Mouse (Mus musculus): ENCODE results near the gene Gm49673. TPM values are rescaled to one million over a fixed set of nuclear protein-coding genes. Genes with fewer than 3 reads are reported as not detected.
"Not testable (repeated sequence)": the region's sequence is repeated elsewhere in the genome, so short reads cannot be mapped to it uniquely, and the experiment has no call there.

Gm49673 gene
- total RNA-seq, 2 experiments from 2014 or later: 0.29 TPM; not detected in 1

DNA sequence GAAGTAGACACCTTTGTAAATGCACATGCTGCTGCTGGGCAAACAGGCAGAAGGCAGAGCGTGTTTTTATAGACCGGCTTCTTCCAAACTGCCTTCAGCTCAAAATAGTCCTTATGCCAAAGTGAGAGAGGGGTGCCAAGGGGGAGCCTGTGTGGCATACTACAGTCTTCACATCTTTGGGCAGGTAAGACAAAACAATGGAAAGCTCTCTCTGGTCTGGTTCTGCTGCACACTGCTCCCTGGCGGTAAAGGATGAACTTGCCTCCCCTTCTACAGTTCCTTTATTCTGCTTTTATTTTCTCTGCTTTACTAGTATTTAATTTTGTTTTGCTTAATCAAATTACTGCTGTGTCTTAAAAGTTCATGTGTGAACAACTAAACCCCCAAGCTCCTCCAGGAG lies 13.4 kb upstream of the Gm49673 start:
- peak; percentile 38 to 51 for DNase-seq (ENCODE audit: low spot score in 2 of 2)
- not testable (repeated sequence) for H3K27ac ChIP-seq, H3K4me3 ChIP-seq
- peak; percentile 69 for TF ChIP-seq CTCF (conservative IDR thresholded peaks at IDR 0.05)

DNA sequence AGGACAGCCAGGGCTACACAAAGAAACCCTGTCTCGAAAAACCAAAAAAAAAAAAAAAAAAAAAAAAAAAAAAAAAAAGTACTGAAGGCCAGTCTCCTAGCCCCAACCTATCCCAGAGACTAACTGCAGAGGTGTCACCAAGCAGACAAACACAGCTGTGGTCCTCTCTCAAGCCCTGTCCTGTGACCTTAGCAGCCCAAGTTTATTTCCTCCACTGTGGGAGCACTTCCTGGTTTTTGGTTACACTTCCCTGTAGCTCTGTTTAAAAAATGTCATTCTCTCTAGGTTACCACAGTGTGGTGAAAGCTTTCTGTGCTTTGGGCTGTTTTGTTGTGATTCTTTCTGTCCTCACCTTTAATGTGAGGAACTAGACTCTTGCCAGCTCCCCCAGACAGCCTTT lies 11.0 kb upstream of the Gm49673 start:
- not testable (repeated sequence) for H3K27ac ChIP-seq; DNase-seq (ENCODE audit: low spot score in 2 of 2); H3K4me3 ChIP-seq

DNA sequence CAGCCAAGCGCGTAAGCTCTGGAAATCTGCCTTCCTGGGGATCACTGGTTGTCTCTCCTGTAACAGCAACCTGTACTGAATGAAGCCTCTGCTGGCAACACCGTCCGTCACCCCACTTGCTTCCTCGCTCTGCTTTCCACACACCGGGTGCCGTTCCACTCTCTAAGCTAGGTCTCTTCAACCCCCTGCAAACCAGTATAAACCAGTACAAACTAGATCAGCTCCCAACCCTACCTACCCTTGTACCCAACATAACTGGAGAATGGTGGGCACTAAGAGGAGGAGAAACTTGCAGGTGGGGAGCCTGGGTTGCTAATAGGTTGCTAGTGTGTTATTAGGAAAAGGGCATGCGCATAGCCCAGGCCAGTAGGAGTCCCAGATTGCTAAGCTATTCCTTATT lies 8.4 kb upstream of the Gm49673 start:
- H3K4me3 ChIP-seq; DNase-seq (ENCODE audit: low spot score in 2 of 2); H3K27ac ChIP-seq: not testable (repeated sequence)

DNA sequence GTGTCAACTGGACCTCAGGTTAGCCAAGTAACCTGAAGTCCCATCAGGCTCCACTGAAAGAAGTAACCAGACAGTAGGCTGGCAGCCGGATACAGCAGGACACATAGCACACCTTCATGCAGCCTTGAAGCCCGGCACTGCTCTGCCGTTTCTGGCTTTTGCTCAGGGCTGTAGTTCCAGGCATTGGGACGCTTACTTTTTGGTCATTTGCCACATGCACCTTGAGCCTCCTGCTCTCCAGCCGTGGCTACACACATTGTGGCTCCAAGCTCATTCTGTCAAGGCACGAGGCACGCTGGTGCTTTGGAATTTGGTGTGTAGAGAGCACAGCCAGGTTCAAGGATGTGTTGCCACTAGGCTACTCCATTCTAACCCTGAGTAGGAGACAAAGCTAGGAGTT lies 7.4 kb upstream of the Gm49673 start:
- DNase-seq (ENCODE audit: low spot score in 2 of 2); H3K27ac ChIP-seq; H3K4me3 ChIP-seq: not testable (repeated sequence)

DNA sequence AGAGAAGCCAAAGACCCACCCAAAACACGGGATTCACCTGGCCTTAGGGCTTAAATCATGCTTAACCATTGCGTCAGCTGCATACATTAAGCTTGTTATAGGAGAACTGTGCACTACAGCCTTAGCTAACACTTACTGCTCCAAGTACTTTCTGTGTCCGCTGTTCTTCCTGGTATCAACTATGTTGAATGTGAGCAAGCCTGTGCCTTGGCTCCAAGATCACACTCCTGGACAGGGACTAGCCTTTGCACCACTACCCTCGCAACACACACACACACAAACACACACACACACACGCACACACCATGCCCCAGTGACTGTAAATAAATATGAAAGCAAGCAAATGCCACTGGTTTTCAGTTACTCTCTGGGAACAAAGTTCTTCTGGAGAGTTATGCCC lies 657 bp downstream of the Gm49673 start:
- not testable (repeated sequence) for H3K27ac ChIP-seq; DNase-seq (ENCODE audit: low spot score in 2 of 2)
- peak overlapping the region; percentile 64 for H3K4me3 ChIP-seq

DNA sequence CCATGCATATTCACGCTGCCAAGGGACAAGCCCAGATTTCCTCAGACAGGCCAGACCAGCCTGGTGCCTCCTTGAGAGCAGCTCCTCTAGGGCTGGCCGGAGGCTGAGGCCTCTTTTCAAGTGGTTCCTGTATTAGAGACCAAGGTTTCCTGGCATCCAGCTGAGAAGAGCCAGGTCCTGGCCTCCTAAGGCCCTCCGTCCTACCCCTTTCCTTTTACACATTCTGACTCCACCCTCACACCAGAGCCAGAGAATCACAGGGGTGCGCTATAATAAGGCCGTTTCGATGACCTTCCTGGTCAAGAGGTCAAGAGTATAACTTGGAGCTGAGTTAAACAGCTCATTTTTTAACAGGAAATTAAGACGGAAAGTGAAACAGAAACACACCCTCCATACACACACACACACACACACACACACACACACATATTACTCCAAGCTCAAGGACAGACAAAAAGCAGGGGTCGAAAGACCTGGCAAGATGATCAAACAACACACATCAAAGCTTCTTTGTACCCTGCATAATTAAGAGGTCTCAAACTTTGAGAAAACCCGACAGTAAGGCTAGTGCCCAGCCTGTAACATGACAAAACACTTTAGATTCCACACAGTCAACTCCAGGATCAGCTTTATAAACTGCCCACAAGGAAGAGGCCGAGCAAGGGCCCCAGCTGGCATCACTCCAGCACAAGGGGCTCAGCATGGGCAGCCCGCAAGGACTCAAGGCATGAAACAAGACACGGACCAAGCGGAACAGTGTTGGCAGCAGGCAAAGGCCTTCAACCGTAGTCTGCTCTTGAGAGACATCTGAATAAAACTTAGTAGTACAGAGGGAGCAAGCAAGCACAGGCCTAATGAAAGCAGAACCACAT lies 3.5 kb downstream of the Gm49673 start:
- not testable (repeated sequence) for H3K27ac ChIP-seq; H3K4me3 ChIP-seq; DNase-seq (ENCODE audit: low spot score in 2 of 2)

DNA sequence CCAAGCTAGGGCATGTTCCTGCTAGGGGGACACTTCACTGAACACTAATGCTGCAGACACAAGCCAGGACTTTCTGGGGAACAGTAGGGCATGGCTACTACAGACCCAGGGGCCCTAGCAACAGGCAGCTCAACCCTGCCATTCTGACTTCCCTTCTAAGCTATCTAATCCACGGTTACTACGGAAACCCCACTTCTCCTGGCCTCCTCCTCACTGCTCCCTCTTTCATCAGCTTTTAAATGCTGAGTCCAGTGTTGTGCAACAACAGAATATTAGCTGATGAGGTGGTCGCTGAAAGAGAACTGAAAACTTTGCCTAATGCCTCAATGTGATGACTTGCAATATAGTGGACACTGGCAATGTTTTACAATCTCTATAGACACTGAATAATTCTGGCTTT lies 7.4 kb downstream of the Gm49673 start:
- not testable (repeated sequence) for DNase-seq (ENCODE audit: low spot score in 2 of 2); H3K27ac ChIP-seq; H3K4me3 ChIP-seq

DNA sequence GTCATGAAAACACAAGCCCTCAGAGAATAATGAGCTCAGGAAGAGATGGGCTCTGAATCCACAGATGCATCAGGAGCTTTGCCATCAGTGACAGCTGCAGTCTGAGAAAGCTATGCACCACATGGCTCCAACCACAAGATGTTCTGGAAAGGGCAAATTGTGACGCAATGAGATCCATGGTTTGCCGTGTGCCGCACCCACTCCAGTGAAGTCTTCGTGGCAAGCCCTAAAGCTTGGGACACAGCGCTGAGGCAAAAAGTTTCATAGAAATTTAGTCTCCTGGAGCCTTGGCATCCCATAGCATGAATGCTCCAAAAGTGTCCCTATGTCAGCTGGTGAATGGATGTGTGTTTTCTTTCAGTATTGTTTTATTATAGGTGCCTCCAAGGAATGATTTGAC lies 9.5 kb downstream of the Gm49673 start:
- not testable (repeated sequence) for DNase-seq (ENCODE audit: low spot score in 2 of 2); H3K27ac ChIP-seq; H3K4me3 ChIP-seq

DNA sequence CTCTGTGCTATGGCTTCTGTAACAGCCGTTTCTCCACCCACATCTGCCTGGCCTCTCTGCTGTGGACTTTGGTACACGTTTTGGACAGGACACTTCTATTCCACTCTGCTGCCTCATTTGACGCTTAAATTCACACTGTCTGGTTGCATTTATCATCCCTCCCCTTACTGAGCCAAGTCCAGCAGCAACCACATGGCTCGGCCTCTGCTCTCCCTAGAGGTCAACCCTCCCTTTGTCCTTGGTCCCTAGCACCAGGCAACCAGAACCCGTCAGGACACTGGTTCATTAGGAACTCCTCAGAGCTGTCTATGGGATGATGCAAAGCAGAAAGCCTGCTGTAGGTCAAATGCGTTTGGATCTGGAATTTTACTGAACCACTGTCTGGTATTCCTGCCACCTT lies 16.7 kb downstream of the Gm49673 start:
- DNase-seq (ENCODE audit: low spot score in 2 of 2); H3K27ac ChIP-seq; H3K4me3 ChIP-seq: not testable (repeated sequence)

DNA sequence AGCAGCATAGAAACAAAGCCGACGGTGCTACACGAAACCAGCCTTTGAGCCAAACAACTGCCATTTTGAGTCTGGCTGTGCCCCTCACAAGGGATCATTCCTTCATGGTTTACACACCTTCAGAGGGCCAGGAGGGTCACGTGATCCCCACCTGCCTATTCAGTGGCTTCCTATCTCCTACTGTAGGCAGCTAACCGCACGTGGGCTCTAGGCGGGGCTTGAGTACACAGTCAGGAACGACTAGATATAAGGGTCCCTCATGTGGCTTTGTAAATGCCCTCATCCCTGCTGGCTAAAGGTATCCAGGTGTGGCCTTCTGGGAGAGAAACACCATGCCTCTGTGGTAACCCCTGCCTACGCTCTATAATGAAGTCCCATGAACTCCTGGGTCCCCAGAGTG lies 18.0 kb downstream of the Gm49673 start:
- not testable (repeated sequence) for DNase-seq (ENCODE audit: low spot score in 2 of 2); H3K27ac ChIP-seq; H3K4me3 ChIP-seq

DNA sequence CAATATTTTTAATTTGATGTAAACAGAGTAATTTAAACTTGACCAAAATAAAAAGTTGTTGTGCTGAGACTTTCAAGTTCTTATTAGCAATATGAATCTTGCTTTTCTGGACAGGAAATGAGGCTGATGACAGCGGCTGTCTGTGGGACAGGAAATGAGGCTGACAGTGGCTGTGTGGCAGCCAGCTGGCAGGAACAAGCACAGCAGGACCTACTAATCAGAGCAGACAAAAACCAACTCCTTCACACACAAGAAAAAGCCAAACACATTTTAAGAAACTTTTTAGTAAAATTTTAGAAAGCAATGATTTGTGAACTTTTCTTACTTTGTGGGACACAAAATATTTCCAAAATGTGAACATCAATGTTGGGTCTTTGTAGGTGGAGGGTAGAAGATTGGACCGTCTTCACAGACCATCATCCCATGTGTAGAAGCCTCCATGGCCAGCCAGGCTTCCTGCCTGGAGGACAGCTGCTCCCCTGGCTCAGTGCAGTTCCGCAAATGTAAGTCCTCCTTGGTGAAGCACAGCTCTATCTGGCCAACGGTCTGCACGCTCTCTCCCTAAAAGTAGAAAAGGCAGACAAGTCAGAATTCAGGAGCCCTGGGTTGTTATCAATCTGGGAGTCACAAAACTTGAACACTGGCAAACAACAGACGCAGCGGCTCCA lies 19.1 kb downstream of the Gm49673 start:
- not testable (repeated sequence) for H3K27ac ChIP-seq; H3K4me3 ChIP-seq; DNase-seq (ENCODE audit: low spot score in 2 of 2)

DNA sequence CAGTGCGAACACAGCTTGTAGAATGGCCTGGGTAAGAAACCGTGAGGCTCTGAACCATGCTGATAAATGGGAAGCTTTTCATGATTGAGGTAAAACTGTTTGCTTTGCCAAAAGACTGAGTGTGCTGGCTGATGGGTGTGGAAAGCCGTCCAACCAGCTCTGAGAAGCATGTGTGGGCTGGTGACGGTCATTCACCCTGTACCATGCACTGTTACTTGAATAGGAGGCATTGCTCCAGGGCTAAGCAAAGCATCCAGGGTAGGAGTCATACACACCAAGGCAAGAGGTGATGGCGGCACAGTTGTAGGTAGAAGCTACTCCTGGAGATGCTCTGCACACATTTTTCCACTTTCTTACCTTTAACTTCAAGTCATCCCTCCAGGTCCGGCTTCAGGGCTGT lies 23.0 kb downstream of the Gm49673 start:
- H3K27ac ChIP-seq; DNase-seq (ENCODE audit: low spot score in 2 of 2); H3K4me3 ChIP-seq: not testable (repeated sequence)

DNA sequence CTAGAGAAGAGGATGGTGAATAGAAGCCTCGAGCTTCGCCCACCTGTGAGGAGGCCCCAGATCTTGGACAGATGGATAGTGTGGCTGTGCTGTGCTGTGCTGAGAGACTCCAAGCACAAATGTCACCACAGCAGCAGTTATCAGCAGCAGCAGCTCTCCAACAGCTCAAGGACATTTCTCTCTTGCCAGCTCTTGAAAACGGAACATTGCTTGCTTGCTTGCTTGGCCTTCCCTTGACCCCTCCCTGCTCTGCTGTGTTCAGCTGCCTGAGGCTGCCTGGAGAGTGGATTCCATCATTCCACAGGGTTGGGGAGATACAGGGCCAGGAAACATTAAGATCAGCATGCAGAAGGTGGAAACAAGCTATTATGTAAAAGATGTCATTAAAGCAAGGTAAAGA lies 24.6 kb downstream of the Gm49673 start:
- DNase-seq (ENCODE audit: low spot score in 2 of 2); H3K4me3 ChIP-seq; H3K27ac ChIP-seq: not testable (repeated sequence)

DNA sequence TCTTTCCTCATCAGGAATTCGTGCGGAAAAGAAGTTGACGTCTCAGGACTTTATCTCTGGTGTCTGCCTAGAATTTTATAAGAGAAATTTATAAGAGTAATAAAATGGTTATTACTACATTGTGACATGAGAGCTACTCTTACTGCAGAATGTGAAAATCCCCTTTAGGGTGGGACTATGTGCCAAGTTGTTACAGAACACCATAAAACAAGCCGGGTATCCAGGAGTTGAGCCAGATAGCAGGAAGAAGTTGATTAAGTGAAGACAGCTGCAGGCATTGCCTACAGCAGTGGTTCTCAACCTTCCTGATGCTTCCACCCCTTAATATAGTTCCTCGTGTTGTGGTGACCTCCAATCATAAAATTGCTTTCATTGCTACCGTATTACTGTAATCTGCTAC lies 30.7 kb downstream of the Gm49673 start:
- H3K4me3 ChIP-seq; DNase-seq (ENCODE audit: low spot score in 2 of 2); H3K27ac ChIP-seq: not testable (repeated sequence)

DNA sequence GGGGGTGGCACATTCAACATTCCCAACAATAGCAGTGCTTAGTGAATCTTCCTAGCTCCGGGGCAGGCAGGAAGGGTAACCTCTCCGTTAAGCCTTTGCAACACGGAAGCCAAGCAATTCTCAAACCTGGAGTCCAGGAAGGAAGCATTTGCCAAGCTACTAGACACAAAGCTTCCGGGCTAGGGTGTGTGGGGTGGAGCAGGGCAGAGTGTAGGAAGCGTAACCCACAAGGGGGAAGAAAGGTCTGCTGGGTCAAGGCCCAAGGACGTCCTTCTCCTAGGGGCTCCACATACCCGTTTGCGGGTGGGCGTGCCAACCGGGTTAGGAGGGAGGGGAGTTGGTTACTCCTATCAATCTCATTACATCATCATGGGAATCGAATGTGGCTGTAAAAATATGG lies 31.2 kb downstream of the Gm49673 start:
- DNase-seq (ENCODE audit: low spot score in 2 of 2); H3K27ac ChIP-seq; H3K4me3 ChIP-seq: not testable (repeated sequence)

DNA sequence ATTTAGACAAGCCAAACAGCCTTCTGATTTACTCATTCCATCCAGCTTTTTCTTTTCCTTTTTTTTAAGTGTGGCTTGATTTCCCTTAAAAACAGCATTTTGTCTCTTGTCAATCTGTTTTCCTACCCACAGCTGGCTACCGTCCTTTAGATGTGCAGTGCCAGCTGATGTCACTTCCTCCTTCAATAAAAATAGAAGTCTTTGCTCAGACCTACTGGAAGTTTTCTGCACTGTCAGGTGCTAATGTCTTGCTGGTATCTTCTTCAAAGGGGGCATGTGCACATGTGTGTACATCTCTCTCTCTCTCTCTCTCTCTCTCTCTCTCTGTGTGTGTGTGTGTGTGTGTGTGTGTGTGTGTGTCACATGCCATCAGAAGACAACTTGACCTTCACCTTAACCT lies 35.4 kb downstream of the Gm49673 start:
- not testable (repeated sequence) for DNase-seq (ENCODE audit: low spot score in 2 of 2); H3K4me3 ChIP-seq; H3K27ac ChIP-seq

DNA sequence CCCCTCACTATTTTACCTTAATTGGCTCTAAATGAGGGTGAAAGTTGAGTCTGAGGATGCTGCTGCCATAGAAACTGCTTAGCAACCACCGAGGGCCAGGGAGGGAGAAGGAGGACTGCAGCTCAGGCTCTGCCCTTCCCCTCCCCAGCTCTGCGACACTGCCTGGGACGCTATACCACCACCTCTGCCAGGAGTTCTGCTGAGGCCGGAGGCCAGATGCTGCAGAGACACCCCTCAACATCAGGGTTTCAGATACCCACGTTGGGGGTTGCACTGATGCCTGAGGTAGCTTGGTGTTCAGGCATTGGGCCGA lies 46.3 kb downstream of the Gm49673 start:
- H3K27ac ChIP-seq; DNase-seq (ENCODE audit: low spot score in 2 of 2); H3K4me3 ChIP-seq: not testable (repeated sequence)

DNA sequence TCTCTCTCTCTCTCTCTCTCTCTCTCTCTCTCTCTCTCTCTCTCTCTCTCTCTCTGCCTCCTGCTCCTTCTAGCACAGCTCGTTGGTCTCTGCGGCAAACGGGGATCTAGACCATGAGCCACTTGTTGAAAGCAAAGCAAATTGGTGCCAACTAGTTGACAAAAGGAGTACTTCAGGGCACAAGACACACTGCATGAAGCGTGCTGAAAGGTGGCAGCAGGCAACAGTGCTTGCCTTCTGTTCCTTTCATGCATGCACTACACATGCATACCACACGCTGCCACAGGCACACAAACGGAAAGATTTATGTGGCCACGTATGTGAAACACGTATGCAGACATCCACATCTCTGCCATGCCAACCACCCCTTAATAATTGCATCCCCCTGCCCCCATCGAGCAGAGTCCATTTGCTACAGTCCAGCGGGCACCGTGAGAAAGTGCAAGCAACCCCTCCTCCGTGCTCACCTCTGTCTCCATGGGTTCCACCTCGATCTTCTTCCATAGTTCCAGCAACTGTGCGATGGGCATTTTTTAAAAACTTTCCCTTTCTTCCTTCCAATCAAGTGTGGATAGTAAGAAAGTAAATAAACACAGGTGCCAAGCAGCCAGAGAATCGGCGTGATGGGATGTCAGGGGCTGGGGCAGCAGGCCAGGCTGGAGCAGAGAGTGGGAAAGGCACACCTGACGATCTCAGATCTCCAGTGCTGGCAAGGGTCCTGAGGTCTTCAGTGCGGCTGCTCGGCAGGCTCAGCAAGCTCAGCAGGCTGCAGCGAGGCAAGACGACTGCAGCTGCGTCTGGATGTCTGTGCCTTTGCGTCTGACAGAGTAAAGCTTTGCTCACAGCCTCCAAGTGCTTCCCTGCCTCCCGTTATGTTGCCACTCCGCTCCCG lies 46.9 kb downstream of the Gm49673 start:
- not testable (repeated sequence) for H3K27ac ChIP-seq; DNase-seq (ENCODE audit: low spot score in 2 of 2)

DNA sequence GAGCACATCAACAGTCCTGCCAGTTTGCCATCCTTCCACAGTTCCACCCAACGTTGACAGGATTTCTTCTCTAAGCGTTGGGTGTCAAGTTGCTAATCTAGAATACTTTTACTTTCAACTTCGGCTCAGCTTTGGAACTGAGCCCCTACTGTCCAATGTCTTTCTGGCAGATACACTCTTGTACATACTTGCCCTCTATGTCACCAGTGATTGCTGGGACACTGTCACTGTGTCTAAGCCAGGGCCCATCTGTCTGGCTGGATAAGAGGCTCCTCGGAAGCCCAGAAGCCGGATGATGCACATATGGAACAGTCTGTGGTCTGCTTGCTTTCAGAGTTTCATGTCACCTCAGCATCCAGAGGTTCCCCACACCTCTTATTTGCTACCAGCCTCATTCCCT lies 51.4 kb downstream of the Gm49673 start:
- H3K4me3 ChIP-seq; DNase-seq (ENCODE audit: low spot score in 2 of 2); H3K27ac ChIP-seq: not testable (repeated sequence)

More for the DNA sequence above, 46.9 kb downstream of the Gm49673 start:
- H3K4me3 ChIP-seq: not testable (repeated sequence)

All from layer of hippocampus, adult 2 months (tissue).